Mouse (Mus musculus): ENCODE results near the gene Kcnk4.
A peak's percentile ranks its signal among the peaks of the same experiment; 100 is the strongest.
"Not testable (repeated sequence)": the region's sequence is repeated elsewhere in the genome, so short reads cannot be mapped to it uniquely, and the experiment has no call there.

Kcnk4 gene

DNA sequence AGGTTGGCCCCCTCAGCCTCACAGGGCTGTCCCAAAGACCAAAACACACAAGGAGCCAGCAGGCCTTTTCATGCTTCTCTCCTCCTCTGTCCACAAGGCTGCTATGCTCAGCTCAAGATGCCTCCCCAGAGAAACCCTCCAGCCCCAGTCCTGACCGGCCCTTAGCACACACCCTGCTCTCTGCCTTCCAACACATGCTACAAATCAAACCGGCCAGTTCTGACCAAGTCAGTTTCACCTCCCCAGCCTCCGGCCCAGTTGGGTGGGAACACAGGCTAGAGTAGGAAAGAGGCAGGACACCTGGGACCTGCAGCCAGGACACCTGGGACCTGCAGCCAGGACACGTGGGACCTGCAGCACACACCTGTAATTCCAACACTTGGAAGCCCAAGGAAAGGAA lies 17.8 kb downstream of the Kcnk4 start:
- DNase-seq (ENCODE audit: low spot score) = no peak

DNA sequence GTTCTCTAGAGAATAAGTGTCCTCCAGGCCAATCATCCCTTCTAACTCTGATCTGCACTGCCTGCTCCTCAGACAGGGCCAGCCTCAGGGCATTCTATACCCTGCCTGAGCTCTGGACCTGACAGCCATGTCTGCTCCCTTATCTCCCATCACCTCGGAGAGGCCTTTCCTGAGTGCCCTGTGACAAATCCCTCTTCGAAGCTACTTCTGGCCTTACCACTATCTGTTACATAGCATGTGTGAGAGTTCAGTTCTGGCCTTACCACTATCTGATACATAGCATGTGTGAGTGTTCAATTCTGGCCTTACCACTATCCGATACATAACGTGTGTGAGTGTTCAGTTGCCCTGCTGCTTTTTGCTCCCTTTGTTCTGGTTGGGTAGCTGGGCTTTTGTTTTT lies 19.0 kb downstream of the Kcnk4 start:
- DNase-seq (ENCODE audit: low spot score) = no peak

DNA sequence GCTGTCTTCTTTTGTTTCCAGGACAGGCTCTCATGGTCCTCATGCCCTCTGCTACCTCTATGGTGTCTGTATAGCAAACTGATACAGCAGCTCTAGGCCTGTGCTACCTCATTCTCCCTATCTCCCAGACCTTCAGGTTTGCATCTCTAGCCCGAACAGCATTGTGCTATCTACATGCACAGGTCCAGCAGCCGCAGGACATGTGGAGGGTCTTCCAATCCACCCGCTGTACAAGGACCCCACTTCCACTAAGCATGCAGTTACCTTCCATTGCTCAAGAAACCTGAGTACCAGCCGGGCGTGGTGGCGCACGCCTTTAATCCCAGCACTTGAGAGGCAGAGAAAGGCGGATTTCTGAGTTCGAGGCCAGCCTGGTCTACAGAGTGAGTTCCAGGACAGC lies 19.8 kb downstream of the Kcnk4 start:
- no peak for DNase-seq (ENCODE audit: low spot score)

DNA sequence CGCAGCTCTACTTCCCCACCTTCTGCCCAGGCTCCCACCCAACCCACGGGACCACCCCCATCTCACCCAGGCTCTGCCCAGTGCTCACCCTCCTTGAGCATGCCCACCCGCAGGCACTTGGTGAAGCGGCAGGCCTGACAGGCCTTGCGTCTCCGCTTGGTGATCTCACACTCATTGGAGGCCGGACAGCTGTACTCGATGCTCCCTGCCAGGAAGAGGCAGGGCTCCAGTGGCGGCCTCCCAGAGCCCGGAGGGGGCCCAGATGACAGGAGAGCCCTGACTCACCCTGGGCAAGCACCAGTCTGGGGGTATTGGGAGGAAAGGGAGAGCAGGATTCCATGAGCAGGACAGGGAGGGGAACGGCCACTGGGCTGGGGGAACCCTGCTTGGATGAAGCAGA lies 20.3 kb downstream of the Kcnk4 start:
- DNase-seq (ENCODE audit: low spot score) = no peak

DNA sequence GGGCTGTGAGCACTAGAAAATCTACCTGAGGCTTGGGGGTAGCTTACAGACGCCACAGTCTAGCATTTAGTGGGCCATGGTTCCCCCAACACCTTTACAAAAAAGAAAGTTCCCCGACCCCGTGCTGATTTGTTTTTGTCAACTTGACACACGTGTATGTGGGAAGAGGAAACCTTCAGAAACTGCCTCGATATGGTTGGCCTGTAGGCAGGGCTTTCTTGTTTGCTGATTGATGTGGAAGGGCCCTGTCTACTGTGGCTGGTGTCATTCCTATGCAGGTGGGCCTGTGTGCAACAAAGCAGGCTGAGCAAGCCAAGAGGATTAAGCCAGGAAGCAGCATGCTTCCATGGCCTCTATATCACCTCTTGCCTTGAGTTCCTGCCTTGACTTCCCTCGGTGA lies 21.3 kb downstream of the Kcnk4 start:
- no peak for DNase-seq (ENCODE audit: low spot score)

DNA sequence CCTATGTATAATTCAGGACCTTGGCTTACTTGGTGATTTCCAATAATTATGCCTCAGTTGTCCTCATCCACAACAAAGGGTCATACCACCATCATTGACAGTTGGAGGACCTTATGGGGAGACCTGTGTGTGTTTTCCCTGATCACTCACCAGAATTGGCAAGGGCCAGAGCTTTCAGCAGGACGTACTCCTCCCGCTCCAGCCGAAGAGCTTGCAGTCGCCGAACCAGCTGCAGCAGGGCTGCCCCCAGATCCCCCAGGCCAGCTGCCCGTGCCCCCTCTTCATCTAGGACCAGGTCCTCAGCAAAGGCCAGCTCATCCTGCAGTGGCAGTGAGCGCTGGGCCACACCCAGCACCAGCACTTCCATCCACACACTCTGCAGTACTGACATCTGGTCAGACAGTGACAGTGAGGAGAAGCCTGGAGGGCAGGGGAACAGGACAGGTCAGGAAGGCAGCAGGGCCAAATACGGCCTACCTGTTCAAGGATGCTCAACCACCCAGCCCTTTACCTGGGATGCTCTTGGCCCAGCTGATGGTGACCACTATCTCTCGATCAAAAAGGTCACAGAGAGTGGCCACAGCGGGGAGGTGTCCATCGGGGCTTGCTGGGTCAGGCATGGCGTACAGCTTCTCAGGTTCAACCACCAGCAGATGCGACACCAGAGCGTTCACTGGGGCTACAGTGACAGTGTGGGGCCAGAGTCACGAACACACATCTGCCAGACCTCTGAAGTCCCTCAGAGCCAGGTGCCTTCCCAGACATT lies 21.9 kb downstream of the Kcnk4 start:
- no peak for DNase-seq (ENCODE audit: low spot score)

DNA sequence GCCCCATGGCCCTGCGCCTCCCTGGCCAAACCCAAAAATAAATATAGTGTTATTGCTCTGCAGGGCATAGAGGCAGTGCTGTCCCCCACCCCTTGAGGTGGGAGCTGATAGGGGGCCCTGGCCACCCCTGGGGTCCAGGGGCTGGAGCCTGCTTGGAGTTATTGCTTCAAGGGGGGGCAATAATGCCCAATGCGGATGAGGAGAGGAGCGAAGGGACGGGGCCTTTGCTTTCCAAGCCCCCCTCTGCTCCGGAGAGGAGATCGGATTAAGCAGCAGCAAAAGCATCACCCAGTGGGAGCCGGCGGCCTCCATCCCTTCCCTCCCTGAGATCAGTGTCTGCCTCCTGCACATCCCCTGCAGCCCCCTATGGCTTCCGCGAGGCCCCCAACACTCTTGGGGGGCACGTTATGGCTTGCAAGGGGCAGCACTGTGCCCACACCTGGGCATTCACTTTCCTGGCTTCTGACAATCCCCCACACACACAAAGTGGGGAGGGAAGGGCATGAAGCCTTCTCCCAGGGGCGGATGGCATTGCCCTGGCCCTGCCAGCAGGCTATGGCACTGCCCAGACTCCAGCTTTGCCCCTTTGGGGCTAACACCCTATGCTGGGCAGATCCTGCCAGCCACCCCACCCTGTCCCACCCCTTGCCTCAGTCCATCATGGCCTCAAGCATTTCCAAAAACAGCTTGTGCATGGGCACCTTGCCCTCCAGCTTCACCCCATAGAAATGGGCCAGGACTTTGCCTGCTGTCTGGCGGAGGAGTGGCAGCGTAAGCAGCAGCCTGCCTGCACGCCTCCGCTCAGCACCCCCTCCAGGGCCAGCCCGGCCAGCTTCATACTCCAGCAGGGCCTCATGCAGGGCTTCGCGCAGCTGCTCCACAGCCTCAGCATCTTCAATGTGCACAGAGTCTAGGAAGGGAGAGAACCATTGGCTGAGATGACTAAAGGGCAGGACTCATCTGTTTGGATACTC lies 22.9 kb downstream of the Kcnk4 start:
- DNase-seq (ENCODE audit: low spot score) = no peak

DNA sequence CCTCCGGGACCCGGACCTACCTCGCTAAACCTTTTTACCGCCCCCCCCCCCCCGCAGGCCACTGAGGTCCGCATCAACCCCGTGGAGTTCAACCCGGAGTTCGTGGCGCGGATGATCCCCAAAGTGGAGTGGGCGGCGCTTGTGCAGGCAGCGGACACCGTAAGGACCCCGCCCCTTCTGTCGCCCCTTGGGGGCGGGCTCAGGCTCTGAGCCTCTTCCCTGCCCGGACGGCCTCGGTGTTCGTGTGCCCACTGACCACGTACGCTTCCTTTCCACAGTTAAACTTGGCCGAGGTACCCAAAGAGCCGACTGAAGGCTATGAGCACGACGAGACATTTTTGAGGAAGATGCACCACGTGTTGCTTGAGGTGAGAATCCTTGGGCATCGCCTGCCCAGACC lies 24.0 kb downstream of the Kcnk4 start:
- peak; percentile 73 for DNase-seq (ENCODE audit: low spot score)

DNA sequence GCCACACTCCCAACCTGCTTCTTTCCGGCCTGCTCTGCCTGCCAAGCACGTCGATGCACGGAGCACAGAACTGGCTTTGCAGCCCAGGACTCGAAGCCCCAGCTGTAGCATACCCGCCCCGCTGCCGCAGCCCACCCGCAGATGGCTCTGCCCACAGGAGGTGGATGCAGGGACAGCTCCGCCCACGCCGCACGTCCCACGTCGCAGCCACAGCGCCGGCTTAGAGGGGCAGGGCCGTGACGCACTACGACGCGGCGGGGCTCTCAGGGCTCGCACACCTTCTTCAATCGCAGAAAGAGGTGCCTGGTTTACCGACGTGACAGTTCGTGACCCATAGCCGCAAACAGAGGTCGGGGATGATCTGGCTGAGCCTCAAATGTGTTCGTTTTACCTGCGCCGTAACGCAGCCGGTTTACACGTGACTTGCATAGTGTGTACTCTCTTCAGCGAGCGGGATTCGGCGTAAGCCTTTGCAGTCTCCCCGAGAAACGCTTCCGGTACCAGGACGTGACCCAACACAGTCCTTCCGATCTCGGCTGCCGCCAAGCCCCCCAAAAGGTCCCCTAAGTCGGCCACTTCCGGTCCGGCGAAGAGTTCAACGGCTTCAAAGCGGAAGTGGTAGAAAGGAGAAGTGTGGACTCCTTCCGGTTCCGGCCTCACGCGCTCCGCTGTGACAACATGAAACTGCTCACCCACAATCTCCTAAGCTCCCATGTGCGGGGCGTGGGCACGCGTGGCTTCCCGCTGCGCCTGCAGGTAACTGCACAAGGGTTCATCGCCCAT lies 24.6 kb downstream of the Kcnk4 start, which contains the start of the genes Trmt112 and Prdx5:
Gene Trmt112, plus strand, starts transcription at position 192 of the 783 bp plus-strand sequence.
Gene Prdx5, minus strand, starts transcription at position 600 of the 783 bp plus-strand sequence.
- peak; percentile 91 for DNase-seq (ENCODE audit: low spot score)

DNA sequence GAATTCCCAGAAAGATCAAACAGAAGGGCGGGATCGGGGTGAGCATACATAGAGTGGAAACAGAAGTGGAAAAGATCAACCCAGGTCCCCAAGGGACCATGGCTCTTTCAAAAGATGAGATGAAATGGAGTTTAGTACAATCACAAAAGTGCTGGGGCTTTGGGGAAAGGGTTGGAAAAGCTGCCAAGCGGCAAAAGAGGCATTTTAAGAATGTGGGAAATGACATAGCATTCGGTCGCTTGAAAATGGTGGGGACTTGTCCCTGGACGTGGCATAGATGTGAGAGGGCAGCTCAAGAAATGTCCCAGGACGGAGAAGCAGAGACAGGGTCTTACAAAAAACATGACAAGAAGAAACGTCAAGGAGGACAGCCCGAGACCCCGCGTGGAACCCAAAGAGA lies 25.3 kb downstream of the Kcnk4 start:
- DNase-seq (ENCODE audit: low spot score) = no peak

DNA sequence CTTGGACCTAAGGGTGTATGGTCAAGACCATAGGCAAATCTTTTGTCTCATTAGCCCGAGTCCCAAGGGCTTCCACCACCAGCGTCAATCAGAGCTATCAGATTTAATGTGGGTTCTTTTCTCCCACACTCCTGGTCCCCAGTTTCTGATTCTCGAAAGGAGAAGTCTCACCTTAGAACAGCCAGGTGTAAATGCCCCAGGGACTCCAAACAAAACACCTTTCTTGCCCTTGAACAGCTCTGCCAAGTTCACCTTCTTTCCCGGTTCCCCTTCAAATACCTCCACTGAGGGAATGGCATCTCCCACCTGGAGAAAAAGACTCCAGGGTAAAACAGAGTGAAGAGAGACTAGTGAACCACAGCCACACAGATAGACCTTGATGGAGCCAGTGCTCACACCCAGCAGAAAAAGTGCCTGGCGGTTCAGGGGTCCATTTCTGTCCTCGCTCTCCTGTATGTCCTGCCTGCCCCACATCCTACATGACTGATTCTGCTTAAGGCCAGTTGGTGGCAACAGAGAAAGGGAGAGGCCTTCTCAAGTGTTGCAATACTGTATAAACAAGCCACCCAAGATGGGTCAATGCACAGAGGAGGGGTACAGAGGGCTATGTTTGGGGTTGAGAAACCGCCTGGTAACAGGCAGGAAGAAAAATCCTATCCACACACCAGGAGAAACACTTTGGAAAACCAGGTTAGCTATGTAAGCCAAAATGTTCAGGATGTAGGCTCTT lies 26.3 kb downstream of the Kcnk4 start:
- no peak for DNase-seq (ENCODE audit: low spot score)

DNA sequence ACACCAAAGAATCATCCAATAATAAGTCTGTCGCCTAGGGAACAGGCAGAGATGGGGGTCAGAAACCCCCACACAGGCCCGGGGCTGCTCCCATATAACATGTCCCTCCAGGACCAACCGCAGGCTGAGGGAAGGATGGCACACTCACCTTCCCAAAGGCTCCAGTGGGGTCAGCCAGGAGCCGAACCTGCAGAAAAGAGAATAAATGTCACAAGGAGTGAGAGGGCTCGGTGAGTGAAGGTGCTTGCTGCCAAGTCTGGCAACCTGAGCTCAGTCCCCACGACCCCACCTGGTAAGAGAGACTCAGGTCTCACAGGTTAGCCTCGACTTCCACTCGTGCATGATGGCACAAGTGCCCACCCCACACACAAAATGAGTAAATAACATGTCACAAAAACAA lies 27.2 kb downstream of the Kcnk4 start:
- DNase-seq (ENCODE audit: low spot score) = no peak

DNA sequence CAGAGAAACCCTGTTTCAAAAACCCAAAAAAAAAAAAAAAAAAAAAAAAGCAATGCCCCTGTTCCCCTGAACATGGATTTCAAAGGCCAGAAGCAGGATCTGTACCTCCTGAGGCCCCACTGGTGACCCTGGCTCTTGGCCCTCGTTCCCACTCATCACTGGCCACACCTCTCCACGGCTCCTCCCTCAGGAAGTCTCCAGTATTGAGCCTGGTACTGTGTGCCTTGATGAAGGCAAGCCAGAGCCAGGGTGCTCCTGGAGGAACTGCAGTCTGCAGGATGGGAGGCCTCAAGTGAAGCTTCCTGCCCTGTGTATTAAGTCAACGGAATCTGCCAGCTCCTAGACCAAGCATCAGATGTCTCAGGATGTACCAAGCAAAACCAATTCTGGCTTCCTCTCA lies 28.1 kb downstream of the Kcnk4 start:
- no peak for DNase-seq (ENCODE audit: low spot score)

DNA sequence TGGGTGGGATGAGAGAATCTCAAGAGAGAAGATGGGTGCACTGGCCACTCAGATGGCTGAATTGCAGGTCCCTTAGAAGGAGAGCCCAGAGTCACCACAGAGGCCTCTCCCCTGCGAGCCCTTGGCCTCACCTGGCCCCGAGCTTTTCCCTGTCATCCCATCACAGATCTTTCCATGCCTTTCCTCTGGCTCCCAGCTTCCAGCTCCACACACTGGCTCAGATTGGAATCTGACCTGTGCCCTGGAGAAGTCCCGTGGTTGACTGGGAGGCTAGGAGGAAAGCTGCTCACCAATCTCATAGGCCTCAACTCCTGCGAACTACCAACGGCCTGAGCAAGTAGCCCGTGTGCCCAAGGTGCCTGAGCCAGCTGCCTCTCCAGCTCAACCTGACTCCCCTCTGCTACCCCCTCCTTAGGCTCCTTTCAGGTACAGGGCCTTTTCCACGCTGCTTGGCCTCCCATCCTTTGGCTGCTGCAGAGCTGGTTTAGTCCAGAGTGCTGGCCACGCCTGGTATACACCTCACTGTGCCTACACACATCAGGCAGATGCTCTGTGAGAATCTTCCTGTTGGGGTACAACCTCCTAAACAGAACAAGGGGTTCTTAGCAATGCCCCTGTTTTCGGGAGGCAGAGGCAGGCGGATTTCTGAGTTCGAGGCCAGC lies 28.7 kb downstream of the Kcnk4 start:
- no peak for DNase-seq (ENCODE audit: low spot score)

DNA sequence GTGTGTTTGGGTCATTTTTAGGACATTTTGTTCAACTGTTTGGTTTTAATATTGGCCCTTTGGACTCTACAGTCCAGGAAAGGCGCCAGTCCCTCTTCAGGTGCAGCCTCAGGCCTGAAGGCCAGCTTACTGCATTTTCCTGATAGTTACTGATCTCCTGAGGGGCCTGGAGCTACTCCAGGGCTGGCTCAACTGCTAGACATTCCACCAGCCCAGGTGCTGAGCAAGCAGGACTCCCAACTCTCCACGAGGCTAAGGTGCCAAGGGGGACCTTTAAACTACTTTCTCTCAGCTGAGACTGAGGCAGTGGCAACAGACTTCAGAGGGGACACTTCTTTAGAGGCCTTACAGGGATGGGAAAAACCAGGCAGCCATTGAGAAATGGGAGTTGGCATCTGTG lies 29.5 kb downstream of the Kcnk4 start:
- DNase-seq (ENCODE audit: low spot score) = no peak

DNA sequence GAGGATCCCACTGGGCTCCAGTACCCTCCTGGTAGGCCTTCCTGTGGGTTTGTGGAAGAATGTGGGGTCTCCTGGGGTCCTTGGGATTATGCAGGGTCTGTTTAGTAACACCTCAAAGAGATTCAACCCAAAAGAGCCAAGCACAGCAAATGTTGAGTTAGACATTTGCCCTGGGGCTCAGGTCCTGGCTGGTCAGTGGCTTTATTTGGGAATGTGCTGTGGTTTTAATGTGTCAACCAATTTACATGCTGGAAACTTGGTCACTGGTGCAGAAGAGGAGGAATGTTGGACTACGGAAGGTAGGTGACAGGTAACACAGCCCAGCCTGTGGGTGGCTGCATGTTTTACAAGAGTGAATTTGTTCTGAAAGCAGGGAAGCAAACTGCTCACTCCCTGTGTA lies 31.3 kb downstream of the Kcnk4 start:
- DNase-seq (ENCODE audit: low spot score) = no peak

DNA sequence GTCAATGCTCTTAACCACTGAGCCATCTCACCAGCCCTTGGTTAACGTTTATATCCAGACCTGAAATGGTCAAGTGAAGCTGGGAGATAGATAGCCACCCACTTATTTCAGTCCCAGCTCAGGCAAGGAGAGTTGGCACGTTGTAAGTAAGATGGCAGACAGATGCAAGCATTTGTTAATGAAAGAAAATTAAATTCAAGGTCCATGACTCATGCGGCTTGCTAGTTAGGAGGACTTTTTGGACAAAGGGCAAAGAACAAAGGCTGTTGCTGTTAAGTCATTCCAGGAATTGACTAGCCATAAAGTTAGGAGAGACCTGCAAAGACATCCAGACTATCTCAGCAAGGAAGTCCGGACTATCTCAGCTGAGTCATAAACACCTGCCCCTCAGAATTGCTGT lies 34.7 kb downstream of the Kcnk4 start:
- DNase-seq (ENCODE audit: low spot score) = no peak

DNA sequence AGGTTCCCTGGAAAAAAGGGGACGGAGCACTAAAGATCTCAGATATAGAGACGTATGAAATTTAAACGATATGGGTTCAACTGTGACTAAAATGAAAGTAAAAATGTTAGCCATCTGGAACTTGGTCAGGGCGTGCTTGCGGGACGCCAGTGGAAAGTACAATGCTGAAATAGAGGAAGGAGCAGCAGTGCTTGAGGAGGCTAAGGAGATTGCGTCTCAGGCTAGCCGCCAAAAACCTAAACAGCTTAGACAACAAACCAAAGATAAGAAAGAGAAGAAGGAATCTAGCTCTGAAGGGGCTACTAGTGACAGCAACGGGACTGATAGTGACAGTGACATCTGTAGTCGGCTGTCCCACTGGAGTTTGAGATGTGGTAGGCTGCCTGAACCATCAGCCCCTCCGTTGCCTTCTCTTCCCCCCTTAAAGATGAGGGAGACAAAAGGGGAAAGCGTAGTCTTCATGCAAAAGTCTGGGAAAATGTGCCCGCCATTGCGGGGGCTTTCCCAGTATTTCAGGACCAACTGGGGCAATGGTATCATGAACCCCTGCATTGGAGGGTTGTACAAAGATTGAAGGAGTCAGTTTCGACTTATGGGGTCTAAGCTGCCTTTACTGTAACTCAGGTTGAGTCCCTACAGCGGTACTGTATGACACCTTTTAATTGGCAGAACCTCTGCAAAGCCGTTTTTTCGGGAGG lies 38.6 kb downstream of the Kcnk4 start:
- DNase-seq (ENCODE audit: low spot score) = not testable (repeated sequence)

DNA sequence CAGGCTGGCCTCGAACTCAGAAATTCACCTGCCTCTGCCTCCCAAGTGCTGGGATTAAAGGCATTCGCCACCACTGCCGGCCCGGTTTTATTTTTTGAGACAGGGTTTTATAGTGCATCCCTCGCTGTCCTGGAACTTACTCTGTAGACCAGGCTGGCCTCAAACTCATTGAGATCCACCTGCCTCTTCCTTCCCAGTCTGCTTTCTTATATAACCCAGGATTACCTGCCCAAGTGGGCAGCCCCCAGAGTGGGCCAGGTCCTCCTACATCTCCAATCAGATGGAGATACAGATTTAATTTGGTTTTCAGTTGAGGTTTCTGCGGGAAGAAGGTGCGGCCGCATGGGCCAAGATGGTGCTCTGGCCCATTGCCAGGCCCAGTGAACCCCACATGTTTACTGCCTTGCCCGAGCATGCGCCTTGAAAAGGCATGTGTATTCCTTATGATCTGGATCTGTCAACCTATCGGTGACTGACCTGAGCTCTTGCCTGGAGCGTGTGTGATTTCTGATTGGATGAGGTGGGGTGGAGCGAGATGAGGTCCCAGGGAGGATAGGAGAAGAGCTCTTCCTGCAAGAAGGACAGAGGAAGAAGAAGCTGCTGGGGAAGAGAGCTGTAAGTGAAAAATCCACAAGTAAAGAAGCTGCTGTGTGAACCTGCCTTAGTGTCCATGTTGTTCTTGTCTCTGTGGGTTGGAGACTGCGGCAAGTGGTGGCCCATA lies 40.4 kb downstream of the Kcnk4 start:
- DNase-seq (ENCODE audit: low spot score) = no peak

DNA sequence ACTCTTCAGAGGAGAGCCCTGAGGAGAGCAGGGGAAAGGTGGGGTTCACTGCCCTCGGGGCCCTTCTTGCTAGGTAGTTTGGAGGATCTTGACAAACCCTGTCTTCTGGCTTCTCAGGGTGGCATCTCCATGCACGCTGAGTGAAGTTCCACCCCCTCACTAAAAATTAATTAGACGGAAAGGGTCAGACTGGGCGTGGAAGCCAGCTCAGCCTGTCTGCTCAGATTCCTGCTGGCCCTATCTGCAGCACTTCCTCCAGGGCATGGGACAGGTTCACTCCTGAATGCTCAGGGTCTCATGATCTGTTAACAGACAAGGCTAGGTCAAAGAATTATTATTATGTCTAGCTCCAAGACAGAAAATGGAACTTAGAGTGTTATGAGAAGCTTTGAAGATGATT lies 41.8 kb downstream of the Kcnk4 start:
- no peak for DNase-seq (ENCODE audit: low spot score)

All from testis, postnatal 10 days (tissue).